Mouse (Mus musculus) ES-E14 (cell line): ENCODE results near the gene Reln.

Experiments
- ZC3H11A ChIP-seq: IDR thresholded peaks from 2 replicates; pipeline ENCODE4 v1.6.1; 2012; ENCODE audit warnings: low read depth, mild to moderate bottlenecking, inconsistent platforms, low read length, borderline replicate concordance
- ZNF384 ChIP-seq: IDR thresholded peaks from 2 replicates; pipeline ENCODE4 v1.6.1; 2012; ENCODE audit warnings: low read depth, low read length, inconsistent platforms

DNA sequence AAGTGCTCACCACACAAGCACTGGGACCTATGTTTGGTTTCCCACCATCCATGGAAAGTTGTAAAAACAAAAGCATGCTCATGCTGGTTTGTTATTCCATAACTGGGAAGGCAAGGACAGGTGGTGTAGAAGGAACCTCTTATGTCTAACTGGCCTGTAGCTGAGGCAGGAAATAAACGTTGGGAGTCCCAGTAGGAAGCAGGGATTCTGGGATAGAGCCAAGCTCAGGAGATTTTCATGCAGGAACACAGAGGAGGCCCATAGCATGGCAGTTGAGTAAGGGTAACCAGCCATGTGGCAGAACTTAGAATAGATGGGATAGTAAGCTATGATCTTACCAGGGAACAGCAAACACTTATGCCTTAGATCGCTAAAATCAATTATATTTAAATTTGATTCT, 120.6 kb downstream of the Reln start:
- TF ChIP-seq ZC3H11A (no peak), ZNF384 (no peak)
